Mouse (Mus musculus): ENCODE results near the gene Adgrg5. TPM values are rescaled to one million over a fixed set of nuclear protein-coding genes. Genes with fewer than 3 reads are reported as not detected.
A peak's percentile ranks its signal among the peaks of the same experiment; 100 is the strongest.

Adgrg5 gene
- polyA plus RNA-seq, 1 experiment from 2014 or later = 0.62 TPM

GRCm38 (mm10) chr8:94954368-94954737 lies 30.9 kb downstream of the Adgrg5 start:
- Histone ChIP-seq H3K36me3 (replicated peaks) (no peaks in the 10 kb centered on the region), H3K9me3 (no peaks in the 10 kb centered on the region), H3K27ac (no peak overlapping the region), H3K4me1 (no peaks in the 10 kb centered on the region), H3K27me3 (ENCODE audit: poor library complexity, severe bottlenecking) (0 out of 2 replicates have a peak, but pooled peaks cover 3% of the 10 kb centered on the region), H3K4me3 (no peak overlapping the region)
- WGBS = 84% methylated on average over 7 of the region's 7 CpGs
- DNase-seq (ENCODE audit: extremely low spot score, low spot score) = no peak

- 0 out of 2 replicates have a peak, but pooled peaks cover 3% of the 10 kb centered on the region for H3K27me3 ChIP-seq (ENCODE audit: poor library complexity, severe bottlenecking)
- no peak overlapping the region for H3K4me3 ChIP-seq
- 45% methylated on average over 9 of the region's 9 CpGs for WGBS
Measured at GRCm38 (mm10) chr8:94954921-94955758, 31.6 kb downstream of the Adgrg5 start.

GRCm38 (mm10) chr8:94956078-94956574 lies 32.6 kb downstream of the Adgrg5 start:
- no peak for DNase-seq (ENCODE audit: extremely low spot score, low spot score)
- Histone ChIP-seq H3K36me3 (replicated peaks) (no peaks in the 10 kb centered on the region), H3K27ac (no peak overlapping the region), H3K4me3 (no peak overlapping the region), H3K9me3 (no peaks in the 10 kb centered on the region), H3K4me1 (no peaks in the 10 kb centered on the region), H3K27me3 (ENCODE audit: poor library complexity, severe bottlenecking) (0 out of 2 replicates have a peak, but pooled peaks cover 3% of the 10 kb centered on the region)
- WGBS = 96% methylated on average over 1 of the region's 1 CpGs

More at GRCm38 (mm10) chr8:94954921-94955758, 31.6 kb downstream of the Adgrg5 start:
- no peaks in the 10 kb centered on the region for H3K36me3 ChIP-seq (replicated peaks)
- H3K27ac ChIP-seq = no peak overlapping the region
- no peaks in the 10 kb centered on the region for H3K9me3 ChIP-seq
- no peak for DNase-seq (ENCODE audit: extremely low spot score, low spot score)
- H3K4me1 ChIP-seq = no peaks in the 10 kb centered on the region

DNA sequence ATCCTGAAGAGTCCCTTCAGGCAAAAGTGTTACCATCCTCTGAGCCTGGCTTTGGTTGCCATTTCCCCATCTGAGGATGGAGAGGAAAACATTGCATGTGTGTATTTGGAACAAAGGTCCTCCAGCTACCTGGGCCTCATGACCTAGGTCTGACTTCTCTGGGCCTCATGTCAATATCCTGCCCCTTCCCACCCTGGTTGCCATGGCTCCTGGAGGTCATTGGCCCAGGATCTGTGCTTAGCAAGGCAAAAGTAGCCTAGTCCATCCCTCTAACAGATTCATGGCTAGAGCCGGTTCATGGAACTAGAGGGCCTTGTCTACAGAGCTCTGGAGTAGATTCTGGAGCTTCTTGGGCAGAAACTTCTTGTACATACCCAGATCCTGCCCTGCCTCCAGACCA lies 38.7 kb downstream of the Adgrg5 start:
- WGBS = 97% methylated on average over 1 of the region's 1 CpGs
- no peak overlapping the region for H3K4me3 ChIP-seq
- H3K36me3 ChIP-seq (replicated peaks) = no peaks in the 10 kb centered on the region
- peaks cover 2% of the 10 kb centered on the region; the same call in 1 of the 2 replicates for H3K27me3 ChIP-seq (ENCODE audit: poor library complexity, severe bottlenecking)
- peaks cover 7% of the 10 kb centered on the region; the same call in 1 of the 2 replicates for H3K4me1 ChIP-seq
- no peak for DNase-seq (ENCODE audit: extremely low spot score, low spot score)
- H3K9me3 ChIP-seq = no peaks in the 10 kb centered on the region
- no peak overlapping the region for H3K27ac ChIP-seq

GRCm38 (mm10) chr8:94964828-94965227 lies 41.3 kb downstream of the Adgrg5 start:
- 78% methylated on average over 10 of the region's 10 CpGs for WGBS
- no peak for DNase-seq (ENCODE audit: extremely low spot score, low spot score)
- Histone ChIP-seq H3K9me3 (no peaks in the 10 kb centered on the region), H3K27me3 (ENCODE audit: poor library complexity, severe bottlenecking) (peaks cover 4% of the 10 kb centered on the region; the same call in 1 of the 2 replicates), H3K36me3 (replicated peaks) (no peaks in the 10 kb centered on the region), H3K4me1 (peaks cover 7% of the 10 kb centered on the region; the same call in 1 of the 2 replicates), H3K4me3 (no peak overlapping the region), H3K27ac (0 out of 2 replicates have a peak overlapping the region, but pooled peaks have one; percentile 6)

DNA sequence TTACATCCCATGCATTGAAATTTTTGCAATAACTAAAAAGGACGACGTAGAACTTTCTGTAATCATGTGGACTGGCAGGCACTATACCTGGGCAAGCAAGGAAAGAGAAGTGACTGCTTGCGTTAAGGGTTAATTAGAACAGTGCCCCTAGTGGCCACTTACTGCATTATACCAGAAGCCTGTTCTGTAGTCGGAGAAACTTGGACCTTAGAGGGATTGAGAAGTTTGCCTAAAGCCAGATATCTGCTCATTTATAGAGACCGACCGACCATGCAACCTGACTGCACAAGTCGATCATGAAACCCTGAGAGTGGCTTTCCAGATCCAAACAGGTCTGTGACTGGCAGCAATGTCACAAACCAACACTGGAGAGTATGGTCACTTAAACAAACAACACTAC lies 43.1 kb downstream of the Adgrg5 start:
- H3K27ac ChIP-seq = no peak overlapping the region
- DNase-seq (ENCODE audit: extremely low spot score, low spot score) = peak; percentile 54
- no peaks in the 10 kb centered on the region for H3K9me3 ChIP-seq
- H3K27me3 ChIP-seq (ENCODE audit: poor library complexity, severe bottlenecking) = peaks cover 4% of the 10 kb centered on the region; the same call in 1 of the 2 replicates
- H3K36me3 ChIP-seq (replicated peaks) = no peaks in the 10 kb centered on the region
- 20% methylated on average over 7 of the region's 7 CpGs for WGBS
- H3K4me1 ChIP-seq = peaks cover 7% of the 10 kb centered on the region; the same call in 1 of the 2 replicates
- no peak overlapping the region for H3K4me3 ChIP-seq

GRCm38 (mm10) chr8:94967071-94967470 lies 43.6 kb downstream of the Adgrg5 start:
- H3K36me3 ChIP-seq (replicated peaks) = no peaks in the 10 kb centered on the region
- WGBS = 87% methylated on average over 4 of the region's 4 CpGs
- no peak overlapping the region for H3K4me3 ChIP-seq
- peaks cover 7% of the 10 kb centered on the region; the same call in 1 of the 2 replicates for H3K4me1 ChIP-seq
- H3K27me3 ChIP-seq (ENCODE audit: poor library complexity, severe bottlenecking) = 0 out of 2 replicates have a peak, but pooled peaks cover 4% of the 10 kb centered on the region
- no peaks in the 10 kb centered on the region for H3K9me3 ChIP-seq
- DNase-seq (ENCODE audit: extremely low spot score, low spot score) = no peak
- no peak overlapping the region for H3K27ac ChIP-seq

DNA sequence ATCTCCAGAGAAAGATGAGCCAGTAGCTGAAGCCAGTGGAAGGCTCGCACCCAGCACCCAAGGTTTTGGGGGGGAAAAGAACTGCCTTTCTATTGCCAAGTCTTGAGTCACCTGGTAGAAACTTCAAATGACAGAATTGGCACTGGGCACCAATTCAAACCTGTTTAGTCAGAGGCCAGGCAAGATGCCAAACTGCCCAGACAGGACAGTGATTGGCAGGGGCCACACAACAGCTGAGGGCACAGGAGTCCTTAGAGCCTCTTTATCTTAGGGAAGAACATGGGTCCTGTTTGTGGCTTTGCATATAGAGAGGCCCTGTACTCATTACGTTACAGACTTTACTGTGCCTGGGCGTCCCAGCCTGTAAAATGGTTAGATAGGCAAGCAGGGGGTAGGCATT lies 44.1 kb downstream of the Adgrg5 start:
- 89% methylated on average over 3 of the region's 3 CpGs for WGBS
- DNase-seq (ENCODE audit: extremely low spot score, low spot score) = no peak
- Histone ChIP-seq H3K9me3 (no peaks in the 10 kb centered on the region), H3K4me1 (peaks cover 3% of the 10 kb centered on the region; the same call in 1 of the 2 replicates), H3K27me3 (ENCODE audit: poor library complexity, severe bottlenecking) (0 out of 2 replicates have a peak, but pooled peaks cover 4% of the 10 kb centered on the region), H3K4me3 (no peak overlapping the region), H3K27ac (no peak overlapping the region), H3K36me3 (replicated peaks) (no peaks in the 10 kb centered on the region)

DNA sequence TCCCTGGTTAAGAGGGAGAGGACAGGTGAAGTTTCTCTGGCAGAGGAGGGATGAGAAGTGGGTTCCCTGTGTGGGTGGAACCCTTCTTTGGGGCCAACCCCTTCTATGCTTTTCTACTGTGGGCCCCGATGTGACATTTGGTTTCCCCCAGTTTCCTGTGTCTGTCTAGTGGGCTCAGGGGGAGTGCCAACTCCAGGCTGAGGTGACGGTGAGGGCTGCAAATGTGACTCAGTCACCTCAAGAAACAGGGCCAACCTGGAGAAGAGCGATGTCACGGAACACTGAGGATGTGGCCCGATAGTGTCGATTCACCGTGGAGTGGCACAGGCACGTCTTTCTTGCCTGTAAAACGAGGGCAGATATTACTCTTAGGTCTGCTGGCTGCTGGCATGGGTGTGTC lies 49.8 kb downstream of the Adgrg5 start:
- no peak overlapping the region for H3K27ac ChIP-seq
- peaks cover 36% of the 10 kb centered on the region for H3K27me3 ChIP-seq (ENCODE audit: poor library complexity, severe bottlenecking)
- no peaks in the 10 kb centered on the region for H3K9me3 ChIP-seq
- H3K4me1 ChIP-seq = peaks cover 17% of the 10 kb centered on the region
- no peak for DNase-seq (ENCODE audit: extremely low spot score, low spot score)
- H3K4me3 ChIP-seq = no peak overlapping the region
- 90% methylated on average over 9 of the region's 9 CpGs for WGBS
- H3K36me3 ChIP-seq (replicated peaks) = no peaks in the 10 kb centered on the region

DNA sequence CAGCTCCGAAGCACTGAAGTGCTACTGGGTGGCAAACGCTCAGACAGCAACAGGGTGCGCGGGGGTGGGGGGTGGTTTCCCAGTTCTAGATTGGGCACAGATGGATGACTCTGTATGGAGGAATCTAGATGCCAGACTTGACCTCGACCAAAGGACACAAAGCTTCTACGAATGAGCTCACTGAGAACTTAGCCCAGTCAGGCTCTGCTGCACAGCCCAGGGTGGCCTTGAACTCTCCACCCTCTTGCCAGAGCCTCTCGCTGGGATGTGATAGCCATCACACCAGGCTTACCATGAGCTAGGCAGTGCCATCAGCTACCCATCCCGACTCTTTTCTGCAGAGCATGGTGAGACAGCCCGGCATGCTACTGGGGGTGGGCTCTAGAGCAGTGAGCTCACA lies 50.3 kb downstream of the Adgrg5 start:
- H3K4me1 ChIP-seq = peaks cover 22% of the 10 kb centered on the region
- no peak for DNase-seq (ENCODE audit: extremely low spot score, low spot score)
- H3K36me3 ChIP-seq (replicated peaks) = no peaks in the 10 kb centered on the region
- no peaks in the 10 kb centered on the region for H3K9me3 ChIP-seq
- 0 out of 2 replicates have a peak overlapping the region, but pooled peaks have one; percentile 8 for H3K27ac ChIP-seq
- no peak overlapping the region for H3K4me3 ChIP-seq
- 88% methylated on average over 9 of the region's 9 CpGs for WGBS
- peaks cover 41% of the 10 kb centered on the region for H3K27me3 ChIP-seq (ENCODE audit: poor library complexity, severe bottlenecking)

DNA sequence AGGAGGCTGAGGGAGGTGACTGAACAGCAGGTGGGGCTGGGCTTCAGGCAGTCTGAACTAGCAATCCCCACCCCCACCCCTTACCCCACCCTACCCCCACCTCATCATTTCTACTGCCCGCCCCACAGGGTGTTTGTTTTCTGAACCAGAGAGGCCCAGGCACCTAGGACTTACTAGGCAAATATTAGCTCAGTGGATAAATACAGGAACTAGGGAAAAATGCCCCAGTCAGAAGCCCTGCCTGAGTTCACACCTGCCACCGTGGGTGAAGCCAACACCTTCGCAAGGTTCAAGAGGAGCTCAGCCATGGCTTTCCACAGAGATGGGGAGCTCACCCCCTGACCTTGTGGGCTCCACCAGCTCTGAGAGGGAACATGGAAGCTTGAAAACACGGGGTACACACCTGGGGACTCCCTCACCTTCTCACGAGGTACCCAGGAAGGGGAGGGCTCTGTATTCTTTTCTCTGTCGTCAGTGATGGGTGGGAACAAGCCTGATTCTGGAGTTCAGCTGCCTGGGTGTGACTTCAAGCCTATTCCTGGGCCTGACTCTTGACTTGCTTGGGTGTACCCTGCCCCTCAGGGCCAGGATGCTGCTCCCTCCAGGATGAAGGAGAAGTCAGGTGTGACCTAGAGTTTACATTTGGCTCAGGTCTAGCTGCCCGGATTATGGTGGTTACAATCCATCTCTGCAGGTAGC lies 51.1 kb downstream of the Adgrg5 start, which contains the start of gene Adgrg1:
Gene Adgrg1 (plus strand): TSS at position 285 of the 699 bp plus-strand sequence.
- WGBS = 59% methylated on average over 7 of the region's 7 CpGs
- 0 out of 2 replicates have a peak within 1 kb of the TSS, but pooled peaks have one; percentile 8 for H3K27ac ChIP-seq

DNA sequence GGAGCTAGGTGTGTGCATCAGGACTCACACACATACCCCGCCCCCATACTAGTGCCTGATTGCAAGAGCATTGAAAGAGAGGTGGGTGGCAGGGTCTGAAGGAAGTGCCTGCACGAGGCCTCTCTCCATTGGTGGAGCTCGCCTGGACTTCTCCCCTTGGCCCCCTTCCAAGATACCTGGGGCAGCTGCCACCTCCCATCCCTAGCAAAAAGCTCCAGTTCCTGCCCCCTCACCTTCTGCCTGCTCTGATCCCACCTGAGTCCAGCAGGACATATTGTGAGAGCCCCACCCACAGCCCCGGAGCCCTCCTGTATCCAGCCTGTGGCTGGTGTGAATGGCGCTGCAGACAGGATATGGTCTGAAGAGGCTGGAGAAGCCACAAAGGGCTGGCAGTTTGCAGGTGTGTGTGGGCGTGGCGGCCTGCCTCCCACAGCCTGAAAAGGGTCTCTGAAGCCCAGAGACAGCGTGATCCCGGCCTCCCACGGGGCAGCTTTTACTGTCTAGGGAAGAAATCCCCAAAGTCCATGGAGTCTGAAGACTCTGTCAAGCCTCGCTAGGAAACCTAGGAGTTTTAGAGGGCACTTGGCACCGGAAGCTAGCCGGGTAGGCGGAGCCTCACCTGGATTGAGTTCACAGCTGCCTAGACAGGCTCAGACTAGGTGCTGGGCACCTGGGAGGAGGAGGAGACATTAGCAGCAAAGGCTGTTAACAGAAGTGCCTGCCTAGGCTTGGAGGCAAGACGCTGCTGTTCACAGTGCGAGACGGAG lies 53.3 kb downstream of the Adgrg5 start:
- peak overlapping the region; percentile 32 for H3K4me3 ChIP-seq
- H3K27me3 ChIP-seq (ENCODE audit: poor library complexity, severe bottlenecking) = peaks cover 47% of the 10 kb centered on the region
- peaks cover 40% of the 10 kb centered on the region for H3K4me1 ChIP-seq
- no peaks in the 10 kb centered on the region for H3K9me3 ChIP-seq
- WGBS = 20% methylated on average over 17 of the region's 17 CpGs
- H3K36me3 ChIP-seq (replicated peaks) = no peaks in the 10 kb centered on the region
- peak; percentile 14 for DNase-seq (ENCODE audit: extremely low spot score, low spot score)
- H3K27ac ChIP-seq = peak overlapping the region; percentile 60

More for the DNA sequence above, 51.1 kb downstream of the Adgrg5 start, which contains the start of gene Adgrg1:
- peaks cover 26% of the 10 kb centered on the region for H3K4me1 ChIP-seq
- no peaks in the 10 kb centered on the region for H3K9me3 ChIP-seq
- H3K4me3 ChIP-seq = no peak within 1 kb of the TSS
- peaks cover 47% of the 10 kb centered on the region for H3K27me3 ChIP-seq (ENCODE audit: poor library complexity, severe bottlenecking)
- DNase-seq (ENCODE audit: extremely low spot score, low spot score) = no peak
- no peaks in the 10 kb centered on the region for H3K36me3 ChIP-seq (replicated peaks)

All from forebrain, embryonic 10.5 days (tissue).